Mouse (Mus musculus) ES-Bruce4 (cell line): Measurements from ENCODE around the gene Efnb2.

ENCODE experiments used
- CTCF ChIP-seq: IDR thresholded peaks from one replicate; pipeline ENCODE4 v1.8.1; 2011; ENCODE audit warnings: low read depth, low read length
- EP300 ChIP-seq: IDR thresholded peaks from 2 replicates; pipeline ENCODE4 v1.6.1; 2011; ENCODE audit warnings: low read depth, low read length; ENCODE audit not compliant: insufficient read depth
- POLR2A ChIP-seq: IDR thresholded peaks from one replicate; pipeline ENCODE4 v1.8.1; 2011; ENCODE audit warnings: low read length; ENCODE audit not compliant: insufficient read depth

GRCm38 (mm10) chr8:8647319-8647718, 13.7 kb downstream of the Efnb2 start:
- TF ChIP-seq POLR2A (no peak), CTCF (no peak), EP300 (no peak)
